Mouse (Mus musculus): Measurements from ENCODE around the gene C8b.

The C8b gene

DNA sequence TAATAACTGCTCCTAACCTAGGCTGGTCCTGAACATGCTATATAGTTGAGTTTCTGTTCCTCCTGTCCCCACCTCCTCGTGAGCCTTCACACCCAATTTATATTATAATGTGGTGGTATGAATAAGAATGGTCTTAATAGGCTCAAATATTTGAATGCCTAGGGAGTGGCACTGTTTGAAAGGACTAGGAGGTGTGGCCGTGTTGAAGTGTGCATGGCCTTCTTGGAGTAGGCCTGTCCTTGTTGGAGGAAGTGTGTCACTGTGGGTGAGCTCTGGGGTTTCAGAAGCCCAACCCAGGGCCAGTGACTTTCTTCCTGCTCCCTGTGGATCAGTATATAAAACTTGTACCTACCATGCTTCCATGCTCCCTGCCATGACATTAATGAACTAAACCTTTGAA lies 47.5 kb downstream of the C8b start:
- DNase-seq = no peak

DNA sequence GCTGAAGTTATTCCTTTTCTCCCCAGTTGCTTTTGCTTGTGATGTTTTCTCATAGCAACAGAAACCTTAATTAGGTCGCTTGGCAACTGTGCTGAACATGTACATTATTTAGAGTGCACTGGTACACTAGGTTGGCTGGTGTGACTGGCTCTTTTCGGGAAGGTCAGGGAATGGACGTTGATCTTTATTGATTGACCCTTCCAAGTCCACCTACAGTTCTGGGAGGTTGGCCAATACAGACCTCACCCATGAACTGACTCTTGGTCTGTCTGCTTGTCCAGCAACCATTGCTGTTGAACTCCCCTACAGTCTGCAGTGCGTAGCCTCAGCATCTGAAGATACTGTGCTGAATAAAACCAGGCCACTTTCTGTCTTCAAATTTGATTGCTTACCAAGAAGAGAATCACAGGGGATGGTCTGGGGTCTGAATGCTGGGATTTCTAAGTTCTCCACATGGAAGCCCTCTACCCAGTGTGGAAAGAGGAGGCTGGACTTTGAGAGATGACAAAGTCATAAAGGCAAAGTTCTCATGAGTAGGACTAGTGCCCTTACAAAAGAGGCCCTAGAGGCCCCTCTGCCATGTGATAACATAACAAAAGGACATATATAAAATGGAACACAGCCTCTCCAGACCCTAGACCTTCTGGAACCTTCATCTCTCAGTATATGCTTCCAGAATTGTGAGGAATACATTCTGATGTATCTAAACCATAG lies 50.6 kb downstream of the C8b start:
- DNase-seq = no peak

GRCm38 (mm10) chr4:104817509-104817908 lies 51.4 kb downstream of the C8b start:
- DNase-seq = no peak

DNA sequence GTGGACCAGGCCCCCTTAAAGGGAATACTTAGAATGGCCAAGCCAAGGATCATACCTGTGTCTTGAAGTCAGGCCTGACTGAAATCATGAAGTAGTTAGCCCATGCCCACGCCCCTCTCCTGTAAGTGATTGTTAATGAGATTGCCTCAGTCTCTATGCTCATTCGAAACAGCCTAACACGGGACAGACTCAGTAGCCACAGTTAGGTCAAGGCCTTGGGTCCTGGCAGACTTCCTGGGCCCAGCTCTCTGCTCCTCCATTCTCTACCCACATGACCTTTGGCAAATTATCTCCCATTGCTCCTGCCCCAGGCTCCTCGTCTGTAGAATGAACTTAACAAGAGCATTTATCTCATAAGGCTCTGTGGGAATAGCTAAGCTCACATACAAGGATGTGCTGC lies 52.9 kb downstream of the C8b start:
- no peak for DNase-seq

DNA sequence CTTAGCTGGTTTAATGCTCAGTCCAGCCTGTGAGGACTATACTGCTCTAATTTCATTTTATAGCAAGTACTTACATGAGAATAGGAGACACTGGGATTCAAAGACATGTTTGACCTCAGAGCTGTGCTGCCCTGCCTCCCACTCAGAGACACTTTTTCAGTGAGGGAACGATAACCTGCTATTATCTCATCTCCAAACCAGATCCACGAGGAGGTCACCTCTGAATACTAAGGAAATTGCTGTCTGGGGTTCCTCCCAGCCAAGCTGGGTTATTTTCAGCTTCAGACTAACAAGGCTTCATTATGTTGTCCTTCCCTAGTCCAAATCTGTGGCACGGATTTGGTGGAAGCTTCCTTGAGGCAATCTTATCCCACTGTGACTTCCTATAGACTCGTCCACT lies 53.8 kb downstream of the C8b start:
- DNase-seq = no peak

DNA sequence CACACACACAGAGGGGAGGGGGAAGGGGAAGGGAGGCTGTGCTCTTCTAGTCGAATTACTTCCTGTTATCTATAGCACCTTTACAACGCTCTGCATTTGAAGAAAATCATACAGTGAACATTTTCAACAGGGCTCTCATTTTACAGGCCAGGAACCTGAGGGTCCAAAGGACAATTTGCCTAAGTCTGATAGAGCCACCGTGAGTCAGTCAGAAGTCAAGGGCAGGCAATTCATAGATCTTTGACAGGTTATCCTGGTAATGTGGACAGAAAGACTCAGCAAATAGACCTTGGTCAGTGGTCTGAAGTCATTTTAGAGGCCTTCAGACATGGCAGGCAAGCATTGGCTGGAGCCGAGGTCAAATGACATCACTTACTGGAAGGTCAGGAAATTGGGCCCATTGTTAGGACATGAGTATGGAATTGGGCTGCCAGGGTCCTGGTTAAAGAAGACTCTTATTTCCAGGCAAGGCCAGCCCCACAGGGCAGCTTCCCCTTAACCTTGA lies 57.5 kb downstream of the C8b start:
- DNase-seq = no peak

GRCm38 (mm10) chr4:104824381-104825077 lies 58.4 kb downstream of the C8b start:
- DNase-seq = peak; percentile 54

GRCm38 (mm10) chr4:104828939-104829338 lies 62.8 kb downstream of the C8b start:
- DNase-seq = no peak

- DNase-seq = no peak
Measured at GRCm38 (mm10) chr4:104835096-104835495, 69.0 kb downstream of the C8b start.

DNA sequence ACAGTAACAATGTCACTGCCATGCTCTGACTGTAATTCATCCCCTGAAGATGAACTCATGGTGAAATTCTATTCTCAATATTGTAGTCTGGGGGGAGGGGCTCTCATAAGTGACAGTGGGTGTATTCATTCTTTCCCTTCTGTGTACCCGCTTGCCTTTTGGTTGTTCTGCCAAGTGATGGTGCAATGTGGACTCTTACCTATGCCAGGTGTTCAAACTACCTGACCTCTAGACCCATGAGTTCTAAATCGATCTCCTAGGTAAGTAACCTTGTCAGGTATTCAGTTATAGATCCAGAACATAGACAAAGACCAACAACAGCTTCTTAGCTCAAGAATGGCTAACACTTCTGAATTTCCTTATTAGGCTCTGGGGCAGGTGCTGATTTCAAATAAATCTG lies 72.2 kb downstream of the C8b start:
- no peak for DNase-seq

DNA sequence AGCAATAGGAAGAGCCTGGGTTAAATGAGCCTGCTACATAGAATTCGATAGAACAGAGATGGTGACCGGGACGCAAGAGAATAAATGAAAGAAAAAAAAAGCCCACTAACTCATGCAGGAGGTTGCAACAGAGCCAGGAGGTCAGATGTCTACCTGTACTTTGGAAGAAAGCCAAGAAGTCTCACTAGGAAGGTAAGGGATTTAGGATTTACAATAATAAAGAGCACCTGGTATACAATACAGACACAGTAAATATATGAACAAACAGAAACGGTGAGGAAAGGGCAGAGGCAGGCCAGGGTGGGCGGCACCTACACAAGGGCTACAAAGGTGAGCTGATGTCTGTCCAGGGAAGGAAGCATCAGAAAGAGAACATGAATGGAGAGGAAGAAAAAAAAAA lies 76.1 kb downstream of the C8b start:
- DNase-seq = no peak

DNA sequence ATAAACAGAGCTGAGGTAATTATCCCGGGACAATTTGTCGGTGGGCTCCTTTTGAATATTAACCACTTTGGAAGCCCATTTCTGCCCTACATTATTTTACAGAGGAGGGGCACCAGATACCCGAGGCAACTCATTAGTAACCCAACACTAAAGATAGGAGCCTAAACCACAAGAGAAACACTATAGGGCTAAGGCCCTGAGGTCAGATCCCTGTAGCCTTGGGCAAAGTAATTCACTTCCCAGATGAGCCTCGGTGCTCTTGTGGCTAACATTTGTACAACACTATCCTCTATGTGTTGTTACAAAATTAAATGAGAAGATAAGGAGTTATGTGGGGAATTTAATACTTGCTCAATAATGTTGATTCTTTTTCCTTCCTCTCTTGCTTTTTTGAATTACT lies 77.4 kb downstream of the C8b start:
- DNase-seq = no peak
